Mouse (Mus musculus) liver, postnatal 0 days (tissue): ENCODE data around the gene Dbndd2. TPM values are rescaled to one million over a fixed set of nuclear protein-coding genes. Genes with fewer than 3 reads are reported as not detected.

ENCODE experiments used
- ATAC-seq: fragments of 200-750 bp; cut with Nextera tagmentation; 2 replicates; pipeline ENCODE4 v1.8.0; 2017; ENCODE audit warnings: mild to moderate bottlenecking, moderate library complexity
- DNase-seq: peaks from one replicate; pipeline ENCODE4 v3.0.0-alpha.2; 2016
- H3K27ac ChIP-seq: fragments of 300-500 bp; sonication (generic); 2 replicates; pipeline ENCODE4 v1.5.1; 2014; ENCODE audit warnings: antibody characterized with exemption, moderate library complexity, mild to moderate bottlenecking, low read depth
- H3K27me3 ChIP-seq: fragments of 300-500 bp; sonication (generic); 2 replicates; pipeline ENCODE4 v1.6.1; 2014; ENCODE audit warnings: low read length, control low read depth, mixed read lengths; ENCODE audit not compliant: insufficient read depth
- H3K36me3 ChIP-seq: fragments of 300-500 bp; sonication (generic); replicated peaks from 2 replicates; pipeline ENCODE4 v1.6.1; 2014; ENCODE audit warnings: mild to moderate bottlenecking, control low read depth, low read length, moderate library complexity, mixed read lengths; ENCODE audit not compliant: insufficient read depth
- H3K4me1 ChIP-seq: fragments of 300-500 bp; sonication (generic); 2 replicates; pipeline ENCODE4 v1.6.1; 2014; ENCODE audit warnings: antibody characterized with exemption, mild to moderate bottlenecking, control low read depth; ENCODE audit not compliant: insufficient read depth
- H3K4me2 ChIP-seq: fragments of 300-500 bp; sonication (generic); 2 replicates; pipeline ENCODE4 v1.6.1; 2014; ENCODE audit warnings: low read depth, mild to moderate bottlenecking, low read length, moderate library complexity, mixed read lengths
- H3K4me3 ChIP-seq: fragments of 300-500 bp; sonication (generic); 2 replicates; pipeline ENCODE4 v1.5.1; 2014; ENCODE audit warnings: low read depth, low read length
- H3K9ac ChIP-seq: fragments of 300-500 bp; sonication (generic); replicated peaks from 2 replicates; pipeline ENCODE4 v1.6.1; 2014; ENCODE audit warnings: mild to moderate bottlenecking, moderate library complexity
- H3K9me3 ChIP-seq: fragments of 300-500 bp; sonication (generic); 2 replicates; pipeline ENCODE4 v1.6.1; 2016; ENCODE audit warnings: mild to moderate bottlenecking, control low read depth, low read length, mixed read lengths
- CTCF ChIP-seq: sonication (generic); IDR thresholded peaks from 2 replicates; pipeline ENCODE4 v1.5.1; 2016; ENCODE audit warnings: antibody characterized with exemption, low read depth
- EP300 ChIP-seq: IDR thresholded peaks from 2 replicates; pipeline ENCODE4 v1.6.1; 2016; ENCODE audit warnings: antibody characterized with exemption, low read depth, mild to moderate bottlenecking
- WGBS: fragments of 180-500 bp; shearing (Covaris S2); extraction: QIAGEN DNeasy Blood & Tissue Kit; methylation state at CpG from one replicate; pipeline ENCODE4 v1.1.7; 2014; ENCODE audit not compliant: insufficient replicate concordance; 5-methylcytosine and 5-hydroxymethylcytosine counted together
- polyA plus RNA-seq: library from polyadenylated mRNA; unstranded; fragments of >200 nt; fragmentation: Nextera tagmentation; extraction: Ambion mirVana; gene quantifications from 2 replicates; pipeline ENCODE4 v1.2.1, GENCODE M21; 2015

Dbndd2 gene
- polyA plus RNA-seq, 1 experiment from 2014 or later: 2.7 TPM

GRCm38 (mm10) chr2:164456864-164457300, 29.0 kb upstream of the Dbndd2 start, which contains the start of gene Sys1:
Gene Sys1, plus strand, starts transcription at chr2:164456964.
- DNase-seq (no peak), ATAC-seq (no peak)
- Histone ChIP-seq H3K4me2 (peak within 1 kb of the TSS; percentile 52), H3K9ac (peak within 1 kb of the TSS; percentile 60), H3K27me3 (no peaks in the 10 kb centered on the region), H3K4me1 (peaks cover 19% of the 10 kb centered on the region), H3K27ac (peak within 1 kb of the TSS; percentile 93), H3K36me3 (no peaks in the 10 kb centered on the region), H3K4me3 (no peak within 1 kb of the TSS), H3K9me3 (no peaks in the 10 kb centered on the region)
- no peak for TF ChIP-seq EP300
- no peak for TF ChIP-seq CTCF
- 7% methylated on average over 7 of the region's 7 CpGs for WGBS

- 0 out of 2 replicates have a peak overlapping the region, but pooled peaks have one; percentile 2 for H3K9ac ChIP-seq
- ATAC-seq (peak; percentile 3), DNase-seq (peak; percentile 29)
Observed at GRCm38 (mm10) chr2:164457942-164458341, 28.0 kb upstream of the Dbndd2 start.

GRCm38 (mm10) chr2:164458535-164458934, 27.4 kb upstream of the Dbndd2 start:
- H3K4me3 ChIP-seq: no peak overlapping the region
- H3K27me3 ChIP-seq: no peaks in the 10 kb centered on the region
- 0 out of 2 replicates have a peak overlapping the region, but pooled peaks have one; percentile 2 for H3K9ac ChIP-seq
- peak overlapping the region; percentile 52; the same call in 1 of the 2 replicates for H3K4me2 ChIP-seq
- peak overlapping the region; percentile 93 for H3K27ac ChIP-seq
- ATAC-seq: peak; percentile 57
- no peaks in the 10 kb centered on the region for H3K9me3 ChIP-seq
- WGBS: 29% methylated on average over 8 of the region's 8 CpGs
- DNase-seq: peak; percentile 60
- peaks cover 25% of the 10 kb centered on the region for H3K4me1 ChIP-seq
- H3K36me3 ChIP-seq: peaks cover 4% of the 10 kb centered on the region; the same call in 1 of the 2 replicates
- TF ChIP-seq EP300 (peak; percentile 86), CTCF (no peak)

More at GRCm38 (mm10) chr2:164457942-164458341, 28.0 kb upstream of the Dbndd2 start:
- no peaks in the 10 kb centered on the region; the same call in 1 of the 2 replicates for H3K36me3 ChIP-seq
- peak; percentile 16; the same call in 1 of the 2 replicates for TF ChIP-seq EP300
- no peak for TF ChIP-seq CTCF
- H3K4me2 ChIP-seq: peak overlapping the region; percentile 52; the same call in 1 of the 2 replicates
- peaks cover 25% of the 10 kb centered on the region for H3K4me1 ChIP-seq
- H3K27ac ChIP-seq: peak overlapping the region; percentile 93
- H3K27me3 ChIP-seq: no peaks in the 10 kb centered on the region
- WGBS: 48% methylated on average over 7 of the region's 7 CpGs
- H3K9me3 ChIP-seq: no peaks in the 10 kb centered on the region
- H3K4me3 ChIP-seq: no peak overlapping the region

GRCm38 (mm10) chr2:164460745-164461551, 25.0 kb upstream of the Dbndd2 start, which contains the start of gene Gm20458:
Gene Gm20458, plus strand, starts transcription at chr2:164460967.
- H3K9me3 ChIP-seq: no peaks in the 10 kb centered on the region

GRCm38 (mm10) chr2:164465161-164465560, 20.7 kb upstream of the Dbndd2 start:
- peaks cover 10% of the 10 kb centered on the region for H3K4me1 ChIP-seq
- no peak overlapping the region for H3K27ac ChIP-seq
- no peaks in the 10 kb centered on the region for H3K27me3 ChIP-seq
- H3K9ac ChIP-seq: no peak overlapping the region
- H3K4me3 ChIP-seq: no peak overlapping the region
- ATAC-seq (no peak), DNase-seq (no peak)
- no peaks in the 10 kb centered on the region for H3K9me3 ChIP-seq
- no peak overlapping the region for H3K4me2 ChIP-seq
- H3K36me3 ChIP-seq: peaks cover 23% of the 10 kb centered on the region
- TF ChIP-seq CTCF (no peak), EP300 (no peak)

More at GRCm38 (mm10) chr2:164460745-164461551, 25.0 kb upstream of the Dbndd2 start, which contains the start of gene Gm20458:
- Histone ChIP-seq H3K36me3 (peaks cover 17% of the 10 kb centered on the region), H3K27ac (peak within 1 kb of the TSS; percentile 93), H3K4me3 (peak within 1 kb of the TSS; percentile 73), H3K27me3 (no peaks in the 10 kb centered on the region), H3K4me1 (peaks cover 18% of the 10 kb centered on the region), H3K4me2 (peak within 1 kb of the TSS; percentile 81), H3K9ac (peak within 1 kb of the TSS; percentile 81)
- peak; percentile 27; the same call in 1 of the 2 replicates for TF ChIP-seq EP300
- TF ChIP-seq CTCF: peak; percentile 88
- DNase-seq: peak; percentile 92
- under 1% methylated on average over 54 of the region's 79 CpGs for WGBS
- ATAC-seq: peak; percentile 88

GRCm38 (mm10) chr2:164466787-164467186, 19.1 kb upstream of the Dbndd2 start:
- WGBS: 64% methylated on average over 5 of the region's 5 CpGs
- ATAC-seq (no peak), DNase-seq (no peak)
- no peaks in the 10 kb centered on the region for H3K27me3 ChIP-seq
- H3K9ac ChIP-seq: no peak overlapping the region
- H3K27ac ChIP-seq: no peak overlapping the region
- H3K9me3 ChIP-seq: no peaks in the 10 kb centered on the region
- H3K4me2 ChIP-seq: no peak overlapping the region
- peaks cover 23% of the 10 kb centered on the region for H3K36me3 ChIP-seq
- H3K4me1 ChIP-seq: peaks cover 7% of the 10 kb centered on the region
- TF ChIP-seq EP300 (no peak), CTCF (no peak)
- no peak overlapping the region for H3K4me3 ChIP-seq
